Mouse (Mus musculus): Measurements from ENCODE around the gene Capn13. TPM values are rescaled to one million over a fixed set of nuclear protein-coding genes. Genes with fewer than 3 reads are reported as not detected.

The Capn13 gene
- polyA plus RNA-seq, 1 experiment, result not detected

- Histone ChIP-seq H3K4me3 (replicated peaks) (no peak overlapping the region), H3K27me3 (replicated peaks) (no peaks in the 10 kb centered on the region), H3K36me3 (replicated peaks; ENCODE audit: low read length) (no peaks in the 10 kb centered on the region), H3K9me3 (0 out of 2 replicates have a peak, but pooled peaks cover 4% of the 10 kb centered on the region), H3K4me1 (no peaks in the 10 kb centered on the region)
- TF ChIP-seq FLI1 (IDR thresholded peaks at IDR 0.05; ENCODE audit: low read length) (no peak), GATA1 (IDR thresholded peaks at IDR 0.05; ENCODE audit: borderline replicate concordance, low read length) (no peak)
Measured at GRCm38 (mm10) chr17:73367334-73367733, 33.3 kb downstream of the Capn13 start.

GRCm38 (mm10) chr17:73361054-73361453, 39.6 kb downstream of the Capn13 start:
- TF ChIP-seq FLI1 (IDR thresholded peaks at IDR 0.05; ENCODE audit: low read length) (no peak), GATA1 (IDR thresholded peaks at IDR 0.05; ENCODE audit: borderline replicate concordance, low read length) (no peak)
- H3K4me1 ChIP-seq, result no peaks in the 10 kb centered on the region
- no peaks in the 10 kb centered on the region for H3K27me3 ChIP-seq (replicated peaks)
- no peak overlapping the region for H3K4me3 ChIP-seq (replicated peaks)
- H3K36me3 ChIP-seq (replicated peaks; ENCODE audit: low read length), result no peaks in the 10 kb centered on the region
- H3K9me3 ChIP-seq, result no peaks in the 10 kb centered on the region

- no peak overlapping the region for H3K4me3 ChIP-seq (replicated peaks)
- no peak for TF ChIP-seq FLI1 (IDR thresholded peaks at IDR 0.05; ENCODE audit: low read length)
- TF ChIP-seq GATA1 (IDR thresholded peaks at IDR 0.05; ENCODE audit: borderline replicate concordance, low read length), result no peak
- no peaks in the 10 kb centered on the region for H3K27me3 ChIP-seq (replicated peaks)
- H3K36me3 ChIP-seq (replicated peaks; ENCODE audit: low read length), result no peaks in the 10 kb centered on the region
- H3K4me1 ChIP-seq, result no peaks in the 10 kb centered on the region
- H3K9me3 ChIP-seq, result no peaks in the 10 kb centered on the region
Measured at GRCm38 (mm10) chr17:73343632-73344390, 56.9 kb downstream of the Capn13 start.

GRCm38 (mm10) chr17:73342673-73343072, 58.0 kb downstream of the Capn13 start:
- no peaks in the 10 kb centered on the region for H3K27me3 ChIP-seq (replicated peaks)
- no peak overlapping the region for H3K4me3 ChIP-seq (replicated peaks)
- no peaks in the 10 kb centered on the region for H3K4me1 ChIP-seq
- no peaks in the 10 kb centered on the region for H3K9me3 ChIP-seq
- TF ChIP-seq FLI1 (IDR thresholded peaks at IDR 0.05; ENCODE audit: low read length) (no peak), GATA1 (IDR thresholded peaks at IDR 0.05; ENCODE audit: borderline replicate concordance, low read length) (no peak)
- H3K36me3 ChIP-seq (replicated peaks; ENCODE audit: low read length), result no peaks in the 10 kb centered on the region

GRCm38 (mm10) chr17:73329071-73329470, 71.6 kb downstream of the Capn13 start:
- TF ChIP-seq FLI1 (IDR thresholded peaks at IDR 0.05; ENCODE audit: low read length) (no peak), GATA1 (IDR thresholded peaks at IDR 0.05; ENCODE audit: borderline replicate concordance, low read length) (no peak)

GRCm38 (mm10) chr17:73325314-73325713, 75.4 kb downstream of the Capn13 start:
- Histone ChIP-seq H3K27me3 (replicated peaks) (peaks cover 10% of the 10 kb centered on the region), H3K4me1 (no peaks in the 10 kb centered on the region), H3K4me3 (replicated peaks) (no peak overlapping the region), H3K36me3 (replicated peaks; ENCODE audit: low read length) (no peaks in the 10 kb centered on the region), H3K9me3 (peaks cover 5% of the 10 kb centered on the region)
- no peak for TF ChIP-seq FLI1 (IDR thresholded peaks at IDR 0.05; ENCODE audit: low read length)
- no peak for TF ChIP-seq GATA1 (IDR thresholded peaks at IDR 0.05; ENCODE audit: borderline replicate concordance, low read length)

More at GRCm38 (mm10) chr17:73329071-73329470, 71.6 kb downstream of the Capn13 start:
- Histone ChIP-seq H3K4me3 (replicated peaks) (no peak overlapping the region), H3K9me3 (no peaks in the 10 kb centered on the region), H3K4me1 (no peaks in the 10 kb centered on the region), H3K27me3 (replicated peaks) (peaks cover 9% of the 10 kb centered on the region), H3K36me3 (replicated peaks; ENCODE audit: low read length) (no peaks in the 10 kb centered on the region)

- H3K9me3 ChIP-seq, result peaks cover 5% of the 10 kb centered on the region
- peaks cover 10% of the 10 kb centered on the region for H3K27me3 ChIP-seq (replicated peaks)
- TF ChIP-seq GATA1 (IDR thresholded peaks at IDR 0.05; ENCODE audit: borderline replicate concordance, low read length), result no peak
- TF ChIP-seq FLI1 (IDR thresholded peaks at IDR 0.05; ENCODE audit: low read length), result no peak
- no peaks in the 10 kb centered on the region for H3K4me1 ChIP-seq
- no peaks in the 10 kb centered on the region for H3K36me3 ChIP-seq (replicated peaks; ENCODE audit: low read length)
- no peak overlapping the region for H3K4me3 ChIP-seq (replicated peaks)
Measured at GRCm38 (mm10) chr17:73324732-73325131, 75.9 kb downstream of the Capn13 start.

- no peaks in the 10 kb centered on the region for H3K4me1 ChIP-seq
- no peak for TF ChIP-seq FLI1 (IDR thresholded peaks at IDR 0.05; ENCODE audit: low read length)
- TF ChIP-seq GATA1 (IDR thresholded peaks at IDR 0.05; ENCODE audit: borderline replicate concordance, low read length), result no peak
- H3K36me3 ChIP-seq (replicated peaks; ENCODE audit: low read length), result no peaks in the 10 kb centered on the region
- peaks cover 10% of the 10 kb centered on the region for H3K27me3 ChIP-seq (replicated peaks)
- H3K4me3 ChIP-seq (replicated peaks), result no peak overlapping the region
- peaks cover 5% of the 10 kb centered on the region for H3K9me3 ChIP-seq
Measured at GRCm38 (mm10) chr17:73323981-73324380, 76.7 kb downstream of the Capn13 start.

- Histone ChIP-seq H3K4me1 (no peaks in the 10 kb centered on the region), H3K36me3 (replicated peaks; ENCODE audit: low read length) (no peaks in the 10 kb centered on the region), H3K4me3 (replicated peaks) (no peak overlapping the region), H3K27me3 (replicated peaks) (peaks cover 8% of the 10 kb centered on the region), H3K9me3 (no peaks in the 10 kb centered on the region)
- TF ChIP-seq GATA1 (IDR thresholded peaks at IDR 0.05; ENCODE audit: borderline replicate concordance, low read length) (no peak), FLI1 (IDR thresholded peaks at IDR 0.05; ENCODE audit: low read length) (no peak)
Measured at GRCm38 (mm10) chr17:73314786-73315185, 85.9 kb downstream of the Capn13 start.

GRCm38 (mm10) chr17:73311491-73311890, 89.2 kb downstream of the Capn13 start:
- TF ChIP-seq FLI1 (IDR thresholded peaks at IDR 0.05; ENCODE audit: low read length) (no peak), GATA1 (IDR thresholded peaks at IDR 0.05; ENCODE audit: borderline replicate concordance, low read length) (no peak)
- Histone ChIP-seq H3K4me3 (replicated peaks) (no peak overlapping the region), H3K36me3 (replicated peaks; ENCODE audit: low read length) (no peaks in the 10 kb centered on the region), H3K9me3 (no peaks in the 10 kb centered on the region), H3K4me1 (no peaks in the 10 kb centered on the region), H3K27me3 (replicated peaks) (peaks cover 28% of the 10 kb centered on the region)

Measured in megakaryocyte, embryonic 14.5 days (primary cell).